Mouse (Mus musculus) frontal cortex, postnatal 25 days (tissue): ENCODE measurements around the gene AL731706.2.
A peak's percentile ranks its signal among the peaks of the same experiment; 100 is the strongest.
"Not testable (repeated sequence)": the region's sequence is repeated elsewhere in the genome, so short reads cannot be mapped to it uniquely, and the experiment has no call there.

Experiments
- DNase-seq, 2 experiments: peaks; one replicate each; pipeline ENCODE4 v3.0.0; 2022; ENCODE audit warnings: low spot score in 2 of 2

Gene AL731706.2

GRCm38 (mm10) chr2:136885579-136885978, at the start of gene AL731706.2:
Gene AL731706.2 (minus strand): TSS chr2:136885679.
- DNase-seq: no peak

GRCm38 (mm10) chr2:136921003-136921408, 35.5 kb upstream of the AL731706.2 start:
- peak in 1 of 2 experiments; percentile 13 for DNase-seq

GRCm38 (mm10) chr2:136920257-136920993, 34.9 kb upstream of the AL731706.2 start:
- no peak for DNase-seq

- no peak for DNase-seq
These were observed 34.0 kb upstream of the AL731706.2 start for GRCm38 (mm10) chr2:136919433-136919832.

GRCm38 (mm10) chr2:136914334-136914902, 28.9 kb upstream of the AL731706.2 start:
- no peak for DNase-seq

GRCm38 (mm10) chr2:136913021-136913420, 27.5 kb upstream of the AL731706.2 start:
- no peak for DNase-seq

- no peak for DNase-seq
These were observed 26.5 kb upstream of the AL731706.2 start for GRCm38 (mm10) chr2:136911958-136912411.

- DNase-seq: no peak
These were observed 23.8 kb upstream of the AL731706.2 start for GRCm38 (mm10) chr2:136909298-136909697.

- no peak for DNase-seq
These were observed 23.1 kb upstream of the AL731706.2 start for GRCm38 (mm10) chr2:136908596-136908995.

GRCm38 (mm10) chr2:136896131-136896530, 10.7 kb upstream of the AL731706.2 start:
- no peak for DNase-seq

GRCm38 (mm10) chr2:136894494-136894893, 9.0 kb upstream of the AL731706.2 start:
- DNase-seq: no peak

GRCm38 (mm10) chr2:136891951-136892371, 6.5 kb upstream of the AL731706.2 start:
- peak; percentile 93 to 96 for DNase-seq

GRCm38 (mm10) chr2:136891068-136891950, 5.8 kb upstream of the AL731706.2 start, which contains the start of the genes Slx4ip, AL731706.1 and Mkks:
Gene Slx4ip (plus strand): TSS chr2:136891218.
Gene AL731706.1 (minus strand): TSS chr2:136891389.
Gene Mkks (minus strand): TSS chr2:136891389.
- DNase-seq: peak; percentile 97

- DNase-seq: not testable (repeated sequence)
These were observed 5.2 kb upstream of the AL731706.2 start for GRCm38 (mm10) chr2:136890716-136891067.

- DNase-seq: peak; percentile 25 to 26
These were observed 1.4 kb upstream of the AL731706.2 start for GRCm38 (mm10) chr2:136886846-136887245.

- no peak for DNase-seq
These were observed 30.7 kb downstream of the AL731706.2 start for GRCm38 (mm10) chr2:136854543-136855388.

GRCm38 (mm10) chr2:136850366-136850765, 35.1 kb downstream of the AL731706.2 start:
- DNase-seq: no peak

- DNase-seq: no peak
These were observed 47.5 kb downstream of the AL731706.2 start for GRCm38 (mm10) chr2:136837994-136838393.

- DNase-seq: no peak
These were observed 49.6 kb downstream of the AL731706.2 start for GRCm38 (mm10) chr2:136835882-136836281.
